9 mouse cellular contexts compared by ENCODE assay signal in the genomic region with DNA sequence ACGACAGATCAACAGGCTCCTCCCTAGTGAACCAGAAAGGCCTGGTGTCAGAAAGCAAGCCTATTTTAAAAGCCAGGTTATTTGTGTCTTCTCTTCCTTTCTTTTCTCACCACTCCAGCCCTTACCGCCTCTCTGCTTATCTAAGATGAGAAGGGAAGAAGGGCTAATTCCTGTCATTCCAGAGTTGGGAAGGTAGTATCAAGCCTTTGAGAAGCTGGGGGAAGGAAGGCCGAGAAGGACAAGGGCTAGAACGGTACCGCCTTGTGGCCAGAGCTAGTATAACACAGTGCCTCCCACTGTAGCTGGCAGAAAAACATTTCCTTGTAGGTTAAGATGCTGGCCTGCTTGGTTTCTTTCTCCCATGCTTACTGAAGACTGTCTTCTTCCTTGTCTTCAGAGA. TPM values are rescaled to one million over a fixed set of nuclear protein-coding genes. Genes with fewer than 3 reads are reported as not detected.
DNase-seq lines count a peak whose midpoint lies in the region; ATAC-seq and TF ChIP-seq lines count a peak whose summit lies in the region.
"Had no signal": no experiment of that assay in that cellular context is flagged by ENCODE, and none has a peak within 500 bp of the region (broad histone marks: within the 10 kb centered on the region; RNA-seq: fewer than 3 reads in every experiment).

No protein-coding gene starts in this region.

- H3K9me3 ChIP-seq in hindbrain, postnatal 0 days (ENCODE audit: low read length) = no peaks in the 10 kb centered on the region
- no peaks in the 10 kb centered on the region for H3K9me3 ChIP-seq in hindbrain, embryonic 14.5 days (ENCODE audit: control insufficient read depth, low read length)
- H3K9me3 ChIP-seq in CH12.LX (replicated peaks; ENCODE audit: low read length) = peaks cover 7% of the 10 kb centered on the region
- no peaks in the 10 kb centered on the region for H3K9me3 ChIP-seq in intestine, embryonic 14.5 days (ENCODE audit: control insufficient read depth, low read length)
- no peaks in the 10 kb centered on the region for H3K9me3 ChIP-seq in liver, embryonic 16.5 days (replicated peaks; ENCODE audit: control insufficient read depth, low read length)
- H3K9me3 ChIP-seq: midbrain, embryonic 12.5 days had no signal

- WGBS in hindbrain, postnatal 0 days = 28% methylated on average over 5 of the region's 5 CpGs
- 17% methylated on average over 5 of the region's 5 CpGs for WGBS in hindbrain, embryonic 14.5 days
- WGBS in intestine, embryonic 14.5 days = 9% methylated on average over 5 of the region's 5 CpGs
- WGBS in liver, embryonic 16.5 days (ENCODE audit: insufficient replicate concordance) = 40% methylated on average over 5 of the region's 5 CpGs

- no peak overlapping the region for H3K4me3 ChIP-seq in hindbrain, postnatal 0 days (ENCODE audit: low read length)
- no peak overlapping the region for H3K4me3 ChIP-seq in hindbrain, embryonic 14.5 days (replicated peaks; ENCODE audit: low read length)
- H3K4me3 ChIP-seq in CH12.LX (replicated peaks in 1 of 3; ENCODE audit: low read depth in 2 of 3, low read length in 2 of 3, poor library complexity in 1 of 3) = no peak overlapping the region
- H3K4me3 ChIP-seq in brown adipose tissue, adult 24 weeks (ENCODE audit: insufficient read depth, low read depth, low read length) = no peak overlapping the region
- no peak overlapping the region for H3K4me3 ChIP-seq in intestine, embryonic 14.5 days (ENCODE audit: low read depth, low read length)
- H3K4me3 ChIP-seq in liver, embryonic 16.5 days (ENCODE audit: low read depth, low read length) = no peak overlapping the region
- H3K4me3 ChIP-seq: midbrain, embryonic 12.5 days had no signal

- peak; percentile 59 for DNase-seq in hindbrain, postnatal 0 days (ENCODE audit: low spot score)
- no peak for DNase-seq in hindbrain, embryonic 14.5 days (ENCODE audit: low spot score)
- DNase-seq in CH12.LX (ENCODE audit: extremely low read depth) = peak; percentile 61
- DNase-seq in forelimb bud, embryonic 11.5 days (ENCODE audit: low read depth, low spot score) = peak; percentile 35
- peak; percentile 67 for DNase-seq in intestine, embryonic 14.5 days (ENCODE audit: low spot score)
- peak; percentile 36 for DNase-seq in skeletal muscle tissue, adult 2 months (ENCODE audit: low read depth, low spot score)

- peak; percentile 72 for TF ChIP-seq CTCF in hindbrain, postnatal 0 days (IDR thresholded peaks at IDR 0.05; ENCODE audit: low read depth)
- TF ChIP-seq CTCF in CH12.LX (conservative IDR thresholded peaks at IDR 0.05 in 1 of 2, IDR thresholded peaks at IDR 0.05 in 1 of 2; ENCODE audit: low read depth in 2 of 2, low read length in 2 of 2) = peak; percentile 76 to 85

- in situ Hi-C loops in CH12.LX (cut with MboI; ENCODE audit: low pct_ligation_motif_present, low pct_unique_long_range_greater_than_20kb, low sequenced_read_pairs) = no loop called here

- dilution Hi-C loops in CH12.LX (cut with MboI; ENCODE audit: extremely low pct_ligation_motif_present, extremely low pct_unique_long_range_greater_than_20kb, low sequenced_read_pairs) = no loop called here

- H3K9ac ChIP-seq in hindbrain, postnatal 0 days (replicated peaks; ENCODE audit: low read length) = no peak overlapping the region
- no peak overlapping the region for H3K9ac ChIP-seq in hindbrain, embryonic 14.5 days
- no peak overlapping the region for H3K9ac ChIP-seq in CH12.LX (ENCODE audit: insufficient read depth, low read depth)
- H3K9ac ChIP-seq in intestine, embryonic 14.5 days (ENCODE audit: low read length) = no peak overlapping the region
- no peak overlapping the region for H3K9ac ChIP-seq in liver, embryonic 16.5 days (ENCODE audit: low read depth, low read length)
- H3K9ac ChIP-seq: midbrain, embryonic 12.5 days had no signal

- no peaks in the 10 kb centered on the region for H3K27me3 ChIP-seq in hindbrain, postnatal 0 days (ENCODE audit: insufficient read depth, low read length)
- no peaks in the 10 kb centered on the region for H3K27me3 ChIP-seq in hindbrain, embryonic 14.5 days (ENCODE audit: control insufficient read depth, insufficient read depth, low read length)
- no peaks in the 10 kb centered on the region for H3K27me3 ChIP-seq in CH12.LX (replicated peaks)
- no peaks in the 10 kb centered on the region for H3K27me3 ChIP-seq in intestine, embryonic 14.5 days (replicated peaks; ENCODE audit: control insufficient read depth, insufficient read depth, low read length)
- no peaks in the 10 kb centered on the region for H3K27me3 ChIP-seq in liver, embryonic 16.5 days (ENCODE audit: control insufficient read depth, insufficient read depth, low read depth, low read length)
- H3K27me3 ChIP-seq: midbrain, embryonic 12.5 days had no signal

- H3K4me2 ChIP-seq in hindbrain, postnatal 0 days (ENCODE audit: low read depth, low read length) = no peak overlapping the region
- no peak overlapping the region for H3K4me2 ChIP-seq in hindbrain, embryonic 14.5 days (replicated peaks)
- H3K4me2 ChIP-seq in CH12.LX (ENCODE audit: insufficient read depth, low read depth, poor library complexity, severe bottlenecking) = no peak overlapping the region
- no peak overlapping the region for H3K4me2 ChIP-seq in intestine, embryonic 14.5 days (ENCODE audit: low read length)
- no peak overlapping the region for H3K4me2 ChIP-seq in liver, embryonic 16.5 days (ENCODE audit: low read depth, low read length)
- H3K4me2 ChIP-seq: midbrain, embryonic 12.5 days had no signal

- TF ChIP-seq POLR2A in CH12.LX (IDR thresholded peaks at IDR 0.05; ENCODE audit: low read depth, low read length) = no peak

- ATAC-seq in hindbrain, postnatal 0 days = no peak
- ATAC-seq in hindbrain, embryonic 14.5 days (ENCODE audit: low FRiP score) = no peak
- 0 out of 2 replicates have a peak, but pooled peaks have one; percentile 43 for ATAC-seq in intestine, embryonic 14.5 days (replicated peaks; ENCODE audit: low FRiP score, low TSS enrichment, low read depth)
- peak; percentile 56; the same call in 1 of the 2 replicates for ATAC-seq in liver, embryonic 16.5 days (ENCODE audit: low read depth)

- H3K79me2 ChIP-seq in CH12.LX (replicated peaks; ENCODE audit: control insufficient read depth, extremely low read depth, insufficient read depth, poor library complexity, severe bottlenecking) = peaks cover 50% of the 10 kb centered on the region

- H3K4me1 ChIP-seq in hindbrain, postnatal 0 days (ENCODE audit: insufficient read depth, low read length) = no peaks in the 10 kb centered on the region
- no peaks in the 10 kb centered on the region for H3K4me1 ChIP-seq in hindbrain, embryonic 14.5 days (replicated peaks; ENCODE audit: control insufficient read depth, insufficient read depth, low read length)
- peaks cover 4 to 37% of the 10 kb centered on the region in 2 experiments; a peak in 3 of 4 replicates for H3K4me1 ChIP-seq in CH12.LX (ENCODE audit: control insufficient read depth in 1 of 2, insufficient read depth in 2 of 2)
- H3K4me1 ChIP-seq in brown adipose tissue, adult 24 weeks (ENCODE audit: control insufficient read depth, insufficient read depth, insufficient read length, low read length) = no peaks in the 10 kb centered on the region
- 0 out of 2 replicates have a peak, but pooled peaks cover 3% of the 10 kb centered on the region for H3K4me1 ChIP-seq in intestine, embryonic 14.5 days (replicated peaks; ENCODE audit: control insufficient read depth, insufficient read depth, low read length)
- H3K4me1 ChIP-seq in liver, embryonic 16.5 days (ENCODE audit: control insufficient read depth, low read depth, low read length) = peaks cover 3% of the 10 kb centered on the region; the same call in 1 of the 2 replicates
- H3K4me1 ChIP-seq: midbrain, embryonic 12.5 days had no signal

- H3K36me3 ChIP-seq in hindbrain, postnatal 0 days (ENCODE audit: insufficient read depth, low read length) = no peaks in the 10 kb centered on the region
- H3K36me3 ChIP-seq in hindbrain, embryonic 14.5 days (replicated peaks; ENCODE audit: control insufficient read depth, insufficient read depth) = peaks cover 4% of the 10 kb centered on the region
- H3K36me3 ChIP-seq in CH12.LX (replicated peaks in 1 of 2; ENCODE audit: control insufficient read depth in 1 of 2, insufficient read depth in 1 of 2, low read length in 1 of 2) = peaks cover 43 to 85% of the 10 kb centered on the region in 2 experiments
- H3K36me3 ChIP-seq in intestine, embryonic 14.5 days (ENCODE audit: control insufficient read depth, insufficient read depth, low read length) = peaks cover 38% of the 10 kb centered on the region
- peaks cover 24% of the 10 kb centered on the region for H3K36me3 ChIP-seq in liver, embryonic 16.5 days (ENCODE audit: control insufficient read depth, insufficient read depth)

- TF ChIP-seq RAD21 in CH12.LX (IDR thresholded peaks at IDR 0.05; ENCODE audit: low read depth, low read length) = peak; percentile 63

- no peak overlapping the region for H3K27ac ChIP-seq in hindbrain, postnatal 0 days
- H3K27ac ChIP-seq in hindbrain, embryonic 14.5 days = no peak overlapping the region
- no peak overlapping the region for H3K27ac ChIP-seq in CH12.LX (ENCODE audit: insufficient read depth, low read depth)
- 0 out of 2 replicates have a peak overlapping the region, but pooled peaks have one; percentile 23 for H3K27ac ChIP-seq in brown adipose tissue, adult 24 weeks (replicated peaks; ENCODE audit: low read depth, low read length)
- no peak overlapping the region for H3K27ac ChIP-seq in intestine, embryonic 14.5 days (ENCODE audit: low read depth)
- peak overlapping the region; percentile 38 for H3K27ac ChIP-seq in liver, embryonic 16.5 days (ENCODE audit: low read length)
- H3K27ac ChIP-seq: midbrain, embryonic 12.5 days had no signal

- TF ChIP-seq EP300 in CH12.LX (IDR thresholded peaks at IDR 0.05; ENCODE audit: low read length) = no peak

TF ChIP-seq in CH12.LX, 34 proteins besides CTCF, POLR2A, EP300 and RAD21:
- TF ChIP-seq SMC3 (IDR thresholded peaks at IDR 0.05; ENCODE audit: low read depth, low read length) (peak; percentile 80), ZKSCAN1 (IDR thresholded peaks at IDR 0.05; ENCODE audit: borderline replicate concordance, low read depth, low read length) (no peak), MAFK (IDR thresholded peaks at IDR 0.05; ENCODE audit: insufficient replicate concordance, low read length) (no peak), SIN3A (IDR thresholded peaks at IDR 0.05; ENCODE audit: low read length) (no peak), KAT2A (IDR thresholded peaks at IDR 0.05; ENCODE audit: insufficient replicate concordance, low read length) (no peak)

RNA-seq across cellular contexts. Expression of a gene that starts 24.7 kb away (rescaled TPM):
- total RNA-seq in hindbrain, postnatal 0 days (2014; rRNA removed) = 16.0 and 16.4 TPM in 2 replicates
- polyA plus RNA-seq in hindbrain, postnatal 0 days (2015; fragmentation: Nextera tagmentation; extraction: Ambion mirVana) = 87.3 and 88.4 TPM in 2 replicates
- 109 and 115 TPM in 2 replicates for polyA plus RNA-seq in hindbrain, embryonic 14.5 days (2014; fragmentation: Nextera tagmentation; extraction: Ambion mirVana)
- total RNA-seq in CH12.LX (2012; rRNA removed) (91.9 and 103 TPM in 2 replicates), CH12.LX (2014; rRNA removed) (114 and 141 TPM in 2 replicates)
- polyA plus RNA-seq in CH12.LX (2012; ENCODE audit: insufficient read length, low read depth) = 118 and 153 TPM in 2 replicates
- polyA plus RNA-seq in brown adipose tissue, adult 24 weeks (2012; ENCODE audit: insufficient read depth, insufficient read length, missing spikeins) = 156 and 182 TPM in 2 replicates
- 121 and 124 TPM in 2 replicates for polyA plus RNA-seq in intestine, embryonic 14.5 days (2014; fragmentation: Nextera tagmentation; extraction: Ambion mirVana)
- 30.5 and 31.3 TPM in 2 replicates for polyA plus RNA-seq in liver, embryonic 16.5 days (2015; fragmentation: Nextera tagmentation; extraction: Ambion mirVana)

Comparison
In these comparisons a context has a peak if more than half of its experiments do, and no peak if none do; other contexts are left out.
1. ATAC-seq: peak in intestine, embryonic 14.5 days (single experiment) and liver, embryonic 16.5 days (single experiment); none in hindbrain, postnatal 0 days (single experiment) and hindbrain, embryonic 14.5 days (single experiment).
2. H3K27ac ChIP-seq: peak in brown adipose tissue, adult 24 weeks (single experiment) and liver, embryonic 16.5 days (single experiment); none in hindbrain, postnatal 0 days (single experiment), hindbrain, embryonic 14.5 days (single experiment), CH12.LX (single experiment) and intestine, embryonic 14.5 days (single experiment).